Mouse (Mus musculus) neural tube, embryonic 11.5 days (tissue): ENCODE results near the gene Trpv1. TPM values are rescaled to one million over a fixed set of nuclear protein-coding genes. Genes with fewer than 3 reads are reported as not detected.

Source experiments
- ATAC-seq: fragments of 200-750 bp; cut with Nextera tagmentation; 2 replicates; pipeline ENCODE4 v1.8.0; 2017; ENCODE audit warnings: moderate number of reproducible peaks, mild to moderate bottlenecking, moderate TSS enrichment, moderate library complexity; ENCODE audit not compliant: insufficient read depth, low FRiP score, low TSS enrichment
- DNase-seq: peaks from one replicate; pipeline ENCODE4 v3.0.0-alpha.2; 2015; ENCODE audit warnings: low spot score
- H3K27ac ChIP-seq: fragments of 300-500 bp; sonication (generic); 2 replicates; pipeline ENCODE4 v1.5.1; 2014; ENCODE audit warnings: low read depth, mild to moderate bottlenecking, low read length
- H3K27me3 ChIP-seq: fragments of 300-500 bp; sonication (generic); 2 replicates; pipeline ENCODE4 v1.6.1; 2014; ENCODE audit warnings: mild to moderate bottlenecking, low read length, mixed read lengths; ENCODE audit not compliant: control insufficient read depth, insufficient read depth
- H3K36me3 ChIP-seq: fragments of 300-500 bp; sonication (generic); 2 replicates; pipeline ENCODE4 v1.6.1; 2014; ENCODE audit warnings: mild to moderate bottlenecking, low read length, moderate library complexity, mixed read lengths; ENCODE audit not compliant: control insufficient read depth, insufficient read depth
- H3K4me1 ChIP-seq: fragments of 300-500 bp; sonication (generic); 2 replicates; pipeline ENCODE4 v1.6.1; 2014; ENCODE audit warnings: low read length, mixed read lengths; ENCODE audit not compliant: control insufficient read depth, insufficient read depth
- H3K4me2 ChIP-seq: fragments of 300-500 bp; sonication (generic); 2 replicates; pipeline ENCODE4 v1.6.1; 2014; ENCODE audit warnings: low read depth, mild to moderate bottlenecking, moderate library complexity
- H3K4me3 ChIP-seq: fragments of 300-500 bp; sonication (generic); 2 replicates; pipeline ENCODE4 v1.5.1; 2014; ENCODE audit warnings: low read depth, low read length
- H3K9ac ChIP-seq: fragments of 300-500 bp; sonication (generic); 2 replicates; pipeline ENCODE4 v1.6.1; 2014; ENCODE audit warnings: mild to moderate bottlenecking, low read length
- H3K9me3 ChIP-seq: fragments of 300-500 bp; sonication (generic); 2 replicates; pipeline ENCODE4 v1.6.1; 2016; ENCODE audit warnings: low read length; ENCODE audit not compliant: control insufficient read depth
- WGBS: fragments of 180-500 bp; shearing (Covaris S2); extraction: QIAGEN DNeasy Blood & Tissue Kit; methylation state at CpG from one replicate; pipeline ENCODE4 v1.1.7; 2014; 5-methylcytosine and 5-hydroxymethylcytosine counted together
- polyA plus RNA-seq: library from polyadenylated mRNA; unstranded; fragments of >200 nt; fragmentation: Nextera tagmentation; extraction: Ambion mirVana; gene quantifications from 2 replicates; pipeline ENCODE4 v1.2.1, GENCODE M21; 2014

The Trpv1 gene
- 0.18 TPM in 1 of 2 replicates, not detected in the other for polyA plus RNA-seq

- Histone ChIP-seq H3K9me3 (no peaks in the 10 kb centered on the region), H3K36me3 (no peaks in the 10 kb centered on the region), H3K9ac (no peak within 1 kb of the TSS), H3K4me1 (no peaks in the 10 kb centered on the region), H3K27me3 (no peaks in the 10 kb centered on the region), H3K4me2 (no peak within 1 kb of the TSS), H3K27ac (no peak within 1 kb of the TSS), H3K4me3 (no peak within 1 kb of the TSS)
- DNase-seq: no peak
- ATAC-seq: no peak
- 82% methylated on average over 5 of the region's 5 CpGs for WGBS
Observed at GRCm38 (mm10) chr11:73233992-73234391, at the start of gene Trpv1. Trpv1 (plus strand) TSS chr11:73234292.

GRCm38 (mm10) chr11:73185872-73186615, 48.0 kb upstream of the Trpv1 start:
- no peaks in the 10 kb centered on the region for H3K27me3 ChIP-seq
- no peak overlapping the region for H3K9ac ChIP-seq
- 92% methylated on average over 10 of the region's 10 CpGs for WGBS
- no peak for ATAC-seq
- H3K4me3 ChIP-seq: no peak overlapping the region
- H3K4me1 ChIP-seq: no peaks in the 10 kb centered on the region
- peaks cover 8% of the 10 kb centered on the region for H3K36me3 ChIP-seq
- no peak for DNase-seq
- no peak overlapping the region for H3K4me2 ChIP-seq
- no peaks in the 10 kb centered on the region for H3K9me3 ChIP-seq
- H3K27ac ChIP-seq: no peak overlapping the region

- no peaks in the 10 kb centered on the region for H3K4me1 ChIP-seq
- no peak for ATAC-seq
- WGBS: 90% methylated on average over 6 of the region's 6 CpGs
- no peak overlapping the region for H3K27ac ChIP-seq
- DNase-seq: no peak
- H3K9me3 ChIP-seq: no peaks in the 10 kb centered on the region
- no peak overlapping the region for H3K4me3 ChIP-seq
- no peaks in the 10 kb centered on the region for H3K27me3 ChIP-seq
- H3K4me2 ChIP-seq: no peak overlapping the region
- peaks cover 6% of the 10 kb centered on the region for H3K36me3 ChIP-seq
- no peak overlapping the region for H3K9ac ChIP-seq
Observed at GRCm38 (mm10) chr11:73187231-73187630, 46.9 kb upstream of the Trpv1 start.

GRCm38 (mm10) chr11:73193047-73193446, 41.0 kb upstream of the Trpv1 start:
- WGBS: 78% methylated on average over 6 of the region's 6 CpGs
- Histone ChIP-seq H3K4me3 (no peak overlapping the region), H3K27me3 (no peaks in the 10 kb centered on the region), H3K9me3 (no peaks in the 10 kb centered on the region), H3K4me2 (no peak overlapping the region), H3K9ac (no peak overlapping the region), H3K4me1 (no peaks in the 10 kb centered on the region), H3K27ac (no peak overlapping the region), H3K36me3 (no peaks in the 10 kb centered on the region)
- DNase-seq (no peak), ATAC-seq (no peak)

- Histone ChIP-seq H3K4me2 (no peak overlapping the region), H3K4me3 (no peak overlapping the region), H3K9me3 (no peaks in the 10 kb centered on the region), H3K9ac (no peak overlapping the region), H3K4me1 (no peaks in the 10 kb centered on the region), H3K27me3 (no peaks in the 10 kb centered on the region), H3K36me3 (no peaks in the 10 kb centered on the region), H3K27ac (no peak overlapping the region)
- no peak for ATAC-seq
- no peak for DNase-seq
- 80% methylated on average over 2 of the region's 2 CpGs for WGBS
Observed at GRCm38 (mm10) chr11:73194444-73194843, 39.6 kb upstream of the Trpv1 start.

GRCm38 (mm10) chr11:73198190-73198589, 35.9 kb upstream of the Trpv1 start:
- no peaks in the 10 kb centered on the region for H3K27me3 ChIP-seq

GRCm38 (mm10) chr11:73198603-73199229, 35.4 kb upstream of the Trpv1 start, which contains the start of gene Ctns:
Ctns (minus strand) TSS chr11:73199042.
- Histone ChIP-seq H3K27me3 (no peaks in the 10 kb centered on the region), H3K27ac (no peak within 1 kb of the TSS), H3K4me2 (peak within 1 kb of the TSS; percentile 97), H3K4me1 (no peaks in the 10 kb centered on the region; the same call in 1 of the 2 replicates), H3K9ac (peak within 1 kb of the TSS; percentile 60), H3K9me3 (no peaks in the 10 kb centered on the region), H3K36me3 (no peaks in the 10 kb centered on the region), H3K4me3 (peak within 1 kb of the TSS; percentile 62)
- DNase-seq (no peak), ATAC-seq (peak; percentile 95)
- 2% methylated on average over 22 of the region's 22 CpGs for WGBS

More at GRCm38 (mm10) chr11:73198190-73198589, 35.9 kb upstream of the Trpv1 start:
- Histone ChIP-seq H3K4me3 (peak overlapping the region; percentile 62), H3K36me3 (no peaks in the 10 kb centered on the region), H3K27ac (no peak overlapping the region), H3K9ac (peak overlapping the region; percentile 60; the same call in 1 of the 2 replicates), H3K4me2 (peak overlapping the region; percentile 97), H3K9me3 (no peaks in the 10 kb centered on the region), H3K4me1 (no peaks in the 10 kb centered on the region; the same call in 1 of the 2 replicates)
- ATAC-seq (no peak), DNase-seq (no peak)
- WGBS: 2% methylated on average over 1 of the region's 1 CpGs

GRCm38 (mm10) chr11:73199230-73199712, 34.8 kb upstream of the Trpv1 start, which contains the start of gene Shpk:
Shpk (plus strand) TSS chr11:73199460.
- H3K9me3 ChIP-seq: no peaks in the 10 kb centered on the region
- H3K9ac ChIP-seq: peak within 1 kb of the TSS; percentile 60
- H3K4me3 ChIP-seq: peak within 1 kb of the TSS; percentile 62
- H3K27ac ChIP-seq: no peak within 1 kb of the TSS
- H3K27me3 ChIP-seq: no peaks in the 10 kb centered on the region
- WGBS: 0% methylated on average over 32 of the region's 32 CpGs
- H3K4me2 ChIP-seq: peak within 1 kb of the TSS; percentile 97
- no peaks in the 10 kb centered on the region for H3K36me3 ChIP-seq
- DNase-seq: peak; percentile 93
- no peaks in the 10 kb centered on the region; the same call in 1 of the 2 replicates for H3K4me1 ChIP-seq
- ATAC-seq: peak; percentile 98
